Mouse (Mus musculus) kidney, embryonic 16.5 days (tissue): ENCODE measurements around the gene Tep1. TPM values are rescaled to one million over a fixed set of nuclear protein-coding genes. Genes with fewer than 3 reads are reported as not detected.
"Not testable (repeated sequence)": the region's sequence is repeated elsewhere in the genome, so short reads cannot be mapped to it uniquely, and the experiment has no call there.

ENCODE experiments used
- ATAC-seq: fragments of 200-750 bp; cut with Nextera tagmentation; 2 replicates; pipeline ENCODE4 v1.8.0; 2017; ENCODE audit warnings: moderate TSS enrichment; ENCODE audit not compliant: low FRiP score, low TSS enrichment
- H3K27ac ChIP-seq: fragments of 300-500 bp; sonication (generic); 2 replicates; pipeline ENCODE4 v1.5.1; 2014; ENCODE audit warnings: low read length
- H3K27me3 ChIP-seq: fragments of 300-500 bp; sonication (generic); 2 replicates; pipeline ENCODE4 v1.6.1; 2014; ENCODE audit warnings: low read length, control low read depth, mixed read lengths; ENCODE audit not compliant: insufficient read depth
- H3K36me3 ChIP-seq: fragments of 300-500 bp; sonication (generic); 2 replicates; pipeline ENCODE4 v1.6.1; 2014; ENCODE audit warnings: low read length, control low read depth, mixed read lengths; ENCODE audit not compliant: insufficient read depth
- H3K4me1 ChIP-seq: fragments of 300-500 bp; sonication (generic); 2 replicates; pipeline ENCODE4 v1.6.1; 2014; ENCODE audit warnings: low read length, control low read depth, mixed read lengths; ENCODE audit not compliant: insufficient read depth
- H3K4me2 ChIP-seq: fragments of 300-500 bp; sonication (generic); replicated peaks from 2 replicates; pipeline ENCODE4 v1.6.1; 2014; ENCODE audit warnings: low read depth, low read length
- H3K4me3 ChIP-seq: fragments of 300-500 bp; sonication (generic); 2 replicates; pipeline ENCODE4 v1.5.1; 2014; ENCODE audit warnings: mild to moderate bottlenecking, low read length
- H3K9ac ChIP-seq: fragments of 300-500 bp; sonication (generic); replicated peaks from 2 replicates; pipeline ENCODE4 v1.6.1; 2014; ENCODE audit warnings: low read length
- H3K9me3 ChIP-seq: fragments of 300-500 bp; sonication (generic); 2 replicates; pipeline ENCODE4 v1.6.1; 2016; ENCODE audit warnings: low read length, control low read depth
- WGBS: fragments of 180-500 bp; shearing (Covaris S2); extraction: QIAGEN DNeasy Blood & Tissue Kit; methylation state at CpG from one replicate; pipeline ENCODE4 v1.1.7; 2014; 5-methylcytosine and 5-hydroxymethylcytosine counted together
- polyA plus RNA-seq: library from polyadenylated mRNA; unstranded; fragments of >200 nt; fragmentation: Nextera tagmentation; extraction: Ambion mirVana; gene quantifications from 2 replicates; pipeline ENCODE4 v1.2.1, GENCODE M21; 2015

Tep1 gene
- polyA plus RNA-seq, 1 experiment from 2014 or later: 9.6 TPM

DNA sequence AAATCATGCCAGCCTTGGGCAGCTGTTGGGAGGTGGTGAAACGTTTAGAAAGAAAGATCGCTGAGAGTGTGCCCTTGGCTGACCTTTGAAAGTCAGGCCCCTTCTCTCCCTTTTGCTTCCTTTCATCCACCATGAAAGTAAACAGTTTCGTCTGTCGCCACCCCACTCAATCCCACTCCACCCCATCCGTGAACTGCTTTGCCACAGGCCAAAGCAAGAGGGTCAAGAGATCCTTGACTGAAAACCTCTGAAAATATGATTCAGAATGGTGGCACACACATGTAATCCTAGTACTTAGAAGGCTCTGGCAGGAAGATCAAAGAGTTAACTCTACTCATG, 414 bp upstream of the Tep1 start:
- no peak; the same call in 1 of the 2 replicates for ATAC-seq
- WGBS: 22% methylated on average over 5 of the region's 5 CpGs
- H3K4me3 ChIP-seq: peak overlapping the region; percentile 71
- no peaks in the 10 kb centered on the region for H3K27me3 ChIP-seq
- peak overlapping the region; percentile 77 for H3K9ac ChIP-seq
- no peaks in the 10 kb centered on the region for H3K36me3 ChIP-seq
- peak overlapping the region; percentile 93 for H3K27ac ChIP-seq
- H3K9me3 ChIP-seq: no peaks in the 10 kb centered on the region
- peak overlapping the region; percentile 74 for H3K4me2 ChIP-seq
- peaks cover 6% of the 10 kb centered on the region; the same call in 1 of the 2 replicates for H3K4me1 ChIP-seq

GRCm38 (mm10) chr14:50868656-50869055, 1.7 kb downstream of the Tep1 start:
- no peaks in the 10 kb centered on the region for H3K9me3 ChIP-seq

DNA sequence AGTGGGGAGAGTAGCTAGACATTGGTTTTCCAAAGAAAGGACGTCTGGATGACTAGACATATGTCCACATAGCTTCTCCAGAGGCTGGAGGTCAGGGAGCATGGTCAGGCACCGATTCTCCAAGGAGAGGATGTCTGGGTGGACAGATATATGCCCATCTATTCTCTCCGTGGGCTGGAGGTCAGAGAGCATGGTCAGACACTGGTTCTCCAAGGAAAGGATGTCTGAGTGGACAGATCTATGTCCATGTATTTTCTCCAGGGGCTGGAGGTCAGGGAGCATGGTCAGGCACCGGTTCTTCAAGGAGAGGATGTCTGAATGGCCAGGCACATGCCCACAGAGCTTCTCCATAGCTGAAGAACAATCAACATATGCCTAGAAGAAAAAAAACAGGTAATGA, 2.1 kb downstream of the Tep1 start:
- Histone ChIP-seq H3K27me3 (no peaks in the 10 kb centered on the region), H3K9me3 (no peaks in the 10 kb centered on the region), H3K9ac (no peak overlapping the region), H3K27ac (no peak overlapping the region), H3K36me3 (peaks cover 3% of the 10 kb centered on the region; the same call in 1 of the 2 replicates), H3K4me3 (no peak overlapping the region), H3K4me2 (no peak overlapping the region), H3K4me1 (peaks cover 6% of the 10 kb centered on the region; the same call in 1 of the 2 replicates)
- ATAC-seq: no peak
- WGBS: 72% methylated on average over 4 of the region's 4 CpGs

More at GRCm38 (mm10) chr14:50868656-50869055, 1.7 kb downstream of the Tep1 start:
- H3K36me3 ChIP-seq: no peaks in the 10 kb centered on the region
- no peak overlapping the region for H3K4me2 ChIP-seq
- no peak for ATAC-seq
- H3K4me3 ChIP-seq: no peak overlapping the region
- WGBS: 89% methylated on average over 5 of the region's 5 CpGs
- H3K9ac ChIP-seq: no peak overlapping the region
- H3K4me1 ChIP-seq: peaks cover 6% of the 10 kb centered on the region; the same call in 1 of the 2 replicates
- no peaks in the 10 kb centered on the region for H3K27me3 ChIP-seq
- H3K27ac ChIP-seq: no peak overlapping the region

DNA sequence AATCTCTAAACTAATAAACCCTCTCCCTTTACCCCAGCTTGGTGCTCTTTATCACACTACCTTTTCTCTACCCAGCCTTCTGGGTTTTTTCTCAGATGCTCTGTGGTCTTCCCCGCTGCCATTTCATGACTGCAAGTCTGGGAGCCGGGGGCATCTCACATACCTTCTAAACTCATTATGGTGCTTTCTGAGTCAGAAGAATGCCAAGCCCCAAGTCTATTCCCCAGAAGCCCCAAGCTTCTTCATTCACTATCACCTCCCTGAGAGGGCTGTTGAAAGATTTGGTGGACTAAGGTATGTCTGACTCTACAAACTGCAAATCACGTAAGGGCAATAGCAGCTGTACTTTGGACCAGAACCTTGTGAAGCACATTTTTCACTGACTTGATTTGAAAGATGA, 3.4 kb downstream of the Tep1 start:
- 93% methylated on average over 3 of the region's 3 CpGs for WGBS
- Histone ChIP-seq H3K9me3 (no peaks in the 10 kb centered on the region), H3K27me3 (no peaks in the 10 kb centered on the region), H3K4me2 (no peak overlapping the region), H3K36me3 (peaks cover 10% of the 10 kb centered on the region; the same call in 1 of the 2 replicates), H3K4me1 (peaks cover 6% of the 10 kb centered on the region; the same call in 1 of the 2 replicates), H3K27ac (no peak overlapping the region), H3K4me3 (no peak overlapping the region), H3K9ac (no peak overlapping the region)
- no peak for ATAC-seq

GRCm38 (mm10) chr14:50865005-50865404, 5.4 kb downstream of the Tep1 start:
- not testable (repeated sequence) for H3K27me3 ChIP-seq, ATAC-seq, H3K4me2 ChIP-seq

GRCm38 (mm10) chr14:50862641-50863040, 7.7 kb downstream of the Tep1 start:
- Histone ChIP-seq H3K27me3 (no peaks in the 10 kb centered on the region), H3K27ac (no peak overlapping the region), H3K4me1 (no peaks in the 10 kb centered on the region), H3K4me3 (no peak overlapping the region), H3K4me2 (no peak overlapping the region), H3K36me3 (peaks cover 19% of the 10 kb centered on the region), H3K9me3 (no peaks in the 10 kb centered on the region), H3K9ac (no peak overlapping the region)
- 89% methylated on average over 10 of the region's 10 CpGs for WGBS
- no peak for ATAC-seq

More at GRCm38 (mm10) chr14:50865005-50865404, 5.4 kb downstream of the Tep1 start:
- not testable (repeated sequence) for H3K4me1 ChIP-seq, H3K27ac ChIP-seq, H3K9me3 ChIP-seq, H3K9ac ChIP-seq, H3K4me3 ChIP-seq
- H3K36me3 ChIP-seq: peaks cover 15% of the 10 kb centered on the region

GRCm38 (mm10) chr14:50855788-50856187, 14.6 kb downstream of the Tep1 start:
- WGBS: 81% methylated on average over 5 of the region's 5 CpGs
- no peak for ATAC-seq
- Histone ChIP-seq H3K27ac (no peak overlapping the region), H3K9me3 (no peaks in the 10 kb centered on the region), H3K4me2 (no peak overlapping the region), H3K36me3 (peaks cover 21% of the 10 kb centered on the region; the same call in 1 of the 2 replicates), H3K9ac (no peak overlapping the region), H3K4me1 (no peaks in the 10 kb centered on the region), H3K27me3 (no peaks in the 10 kb centered on the region), H3K4me3 (no peak overlapping the region)

GRCm38 (mm10) chr14:50837236-50837635, 33.1 kb downstream of the Tep1 start:
- Histone ChIP-seq H3K4me2 (no peak overlapping the region), H3K9me3 (no peaks in the 10 kb centered on the region), H3K36me3 (0 out of 2 replicates have a peak, but pooled peaks cover 6% of the 10 kb centered on the region), H3K9ac (no peak overlapping the region), H3K4me1 (no peaks in the 10 kb centered on the region), H3K27me3 (no peaks in the 10 kb centered on the region), H3K4me3 (no peak overlapping the region), H3K27ac (no peak overlapping the region)
- no peak for ATAC-seq
- 69% methylated on average over 6 of the region's 6 CpGs for WGBS

GRCm38 (mm10) chr14:50834435-50834834, 35.9 kb downstream of the Tep1 start:
- Histone ChIP-seq H3K27me3 (no peaks in the 10 kb centered on the region), H3K36me3 (no peaks in the 10 kb centered on the region), H3K9ac (no peak overlapping the region), H3K4me2 (no peak overlapping the region), H3K9me3 (no peaks in the 10 kb centered on the region), H3K4me3 (no peak overlapping the region), H3K27ac (no peak overlapping the region), H3K4me1 (no peaks in the 10 kb centered on the region)
- 54% methylated on average over 2 of the region's 2 CpGs for WGBS
- no peak for ATAC-seq

GRCm38 (mm10) chr14:50833964-50834363, 36.4 kb downstream of the Tep1 start:
- Histone ChIP-seq H3K9me3 (no peaks in the 10 kb centered on the region), H3K27ac (no peak overlapping the region), H3K4me1 (no peaks in the 10 kb centered on the region), H3K27me3 (no peaks in the 10 kb centered on the region), H3K9ac (no peak overlapping the region), H3K4me2 (no peak overlapping the region), H3K4me3 (no peak overlapping the region), H3K36me3 (no peaks in the 10 kb centered on the region; the same call in 1 of the 2 replicates)
- WGBS: 81% methylated on average over 10 of the region's 10 CpGs
- ATAC-seq: peak; percentile 41; the same call in 1 of the 2 replicates
